Mouse (Mus musculus): ENCODE results near the gene Kcnrg. TPM values are rescaled to one million over a fixed set of nuclear protein-coding genes. Genes with fewer than 3 reads are reported as not detected.
"Not testable (repeated sequence)": the region's sequence is repeated elsewhere in the genome, so short reads cannot be mapped to it uniquely, and the experiment has no call there.

Gene Kcnrg
- polyA plus RNA-seq, 1 experiment: 0.16 TPM

- no peaks in the 10 kb centered on the region for H3K27me3 ChIP-seq (ENCODE audit: control insufficient read depth, insufficient read depth, insufficient read length)
- H3K4me2 ChIP-seq (ENCODE audit: low read depth): peak overlapping the region; percentile 15
- no peak overlapping the region for H3K4me3 ChIP-seq
These were observed 5.9 kb upstream of the Kcnrg start for GRCm38 (mm10) chr14:61601348-61601747.

GRCm38 (mm10) chr14:61603069-61603755, 4.0 kb upstream of the Kcnrg start:
- H3K79me2 ChIP-seq (ENCODE audit: control insufficient read depth, insufficient read depth): no peaks in the 10 kb centered on the region
- peak; percentile 61 to 84 (median 73) for TF ChIP-seq MYOD1 (IDR thresholded peaks at IDR 0.05; ENCODE audit: control insufficient read depth in 1 of 3, insufficient read length in 2 of 3, low read depth in 2 of 3)
- TF ChIP-seq MAX (IDR thresholded peaks at IDR 0.05; ENCODE audit: low read depth): no peak
- TF ChIP-seq USF1 (IDR thresholded peaks at IDR 0.05; ENCODE audit: low read depth): peak; percentile 93
- TF ChIP-seq MYOG (IDR thresholded peaks at IDR 0.05; ENCODE audit: control insufficient read depth in 1 of 3, insufficient read depth in 1 of 3, insufficient read length in 2 of 3, low read depth in 2 of 3): peak in 2 of 3 experiments; percentile 54 to 68
- no peak for TF ChIP-seq E2F4 (IDR thresholded peaks at IDR 0.05; ENCODE audit: insufficient read depth)
- H3K4me3 ChIP-seq: no peak overlapping the region
- H3K27me3 ChIP-seq (ENCODE audit: control insufficient read depth, insufficient read depth, insufficient read length): no peaks in the 10 kb centered on the region
- H3K36me3 ChIP-seq (ENCODE audit: control insufficient read depth, insufficient read depth): no peaks in the 10 kb centered on the region
- peak overlapping the region; percentile 50 for H3K4me2 ChIP-seq (ENCODE audit: low read depth)
- no peak overlapping the region for H3ac ChIP-seq (ENCODE audit: control insufficient read depth, insufficient read length)

More at GRCm38 (mm10) chr14:61601348-61601747, 5.9 kb upstream of the Kcnrg start:
- TF ChIP-seq E2F4 (IDR thresholded peaks at IDR 0.05; ENCODE audit: insufficient read depth): no peak
- TF ChIP-seq SRF (IDR thresholded peaks at IDR 0.05; ENCODE audit: control insufficient read depth, insufficient read length, low read depth): no peak
- no peak for TF ChIP-seq TCF3 (IDR thresholded peaks at IDR 0.05; ENCODE audit: insufficient read length, low read depth)
- TF ChIP-seq MYOG (IDR thresholded peaks at IDR 0.05; ENCODE audit: control insufficient read depth in 1 of 3, insufficient read depth in 1 of 3, insufficient read length in 2 of 3, low read depth in 2 of 3): no peak
- no peak for TF ChIP-seq USF1 (IDR thresholded peaks at IDR 0.05; ENCODE audit: low read depth)
- no peak for TF ChIP-seq TCF12 (IDR thresholded peaks at IDR 0.05; ENCODE audit: insufficient read depth, poor library complexity, severe bottlenecking)
- TF ChIP-seq POLR2A (IDR thresholded peaks at IDR 0.05; ENCODE audit: insufficient read length, low read depth): no peak
- TF ChIP-seq MYOD1 (IDR thresholded peaks at IDR 0.05; ENCODE audit: control insufficient read depth in 1 of 3, insufficient read length in 2 of 3, low read depth in 2 of 3): no peak
- no peak for TF ChIP-seq POLR2AphosphoS2 (IDR thresholded peaks at IDR 0.05; ENCODE audit: insufficient read length, low read depth)
- TF ChIP-seq CEBPB (IDR thresholded peaks at IDR 0.05; ENCODE audit: insufficient read depth, poor library complexity, severe bottlenecking): no peak
- TF ChIP-seq REST (IDR thresholded peaks at IDR 0.05; ENCODE audit: insufficient read depth, insufficient read length): no peak
- no peak for TF ChIP-seq MAX (IDR thresholded peaks at IDR 0.05; ENCODE audit: low read depth)
- H3ac ChIP-seq (ENCODE audit: control insufficient read depth, insufficient read length): no peak overlapping the region
- no peaks in the 10 kb centered on the region for H3K79me2 ChIP-seq (ENCODE audit: control insufficient read depth, insufficient read depth)
- H3K36me3 ChIP-seq (ENCODE audit: control insufficient read depth, insufficient read depth): no peaks in the 10 kb centered on the region

- no peak for TF ChIP-seq MYOG (IDR thresholded peaks at IDR 0.05; ENCODE audit: control insufficient read depth in 1 of 3, insufficient read depth in 1 of 3, insufficient read length in 2 of 3, low read depth in 2 of 3)
- no peak for TF ChIP-seq MYOD1 (IDR thresholded peaks at IDR 0.05; ENCODE audit: control insufficient read depth in 1 of 3, insufficient read length in 2 of 3, low read depth in 2 of 3)
- no peak for TF ChIP-seq POLR2AphosphoS2 (IDR thresholded peaks at IDR 0.05; ENCODE audit: insufficient read length, low read depth)
- no peak for TF ChIP-seq E2F4 (IDR thresholded peaks at IDR 0.05; ENCODE audit: insufficient read depth)
- TF ChIP-seq TCF12 (IDR thresholded peaks at IDR 0.05; ENCODE audit: insufficient read depth, poor library complexity, severe bottlenecking): no peak
- no peak for TF ChIP-seq TCF3 (IDR thresholded peaks at IDR 0.05; ENCODE audit: insufficient read length, low read depth)
- TF ChIP-seq REST (IDR thresholded peaks at IDR 0.05; ENCODE audit: insufficient read depth, insufficient read length): no peak
- TF ChIP-seq MAX (IDR thresholded peaks at IDR 0.05; ENCODE audit: low read depth): no peak
- no peak for TF ChIP-seq SRF (IDR thresholded peaks at IDR 0.05; ENCODE audit: control insufficient read depth, insufficient read length, low read depth)
- no peak for TF ChIP-seq CEBPB (IDR thresholded peaks at IDR 0.05; ENCODE audit: insufficient read depth, poor library complexity, severe bottlenecking)
- TF ChIP-seq USF1 (IDR thresholded peaks at IDR 0.05; ENCODE audit: low read depth): no peak
- TF ChIP-seq POLR2A (IDR thresholded peaks at IDR 0.05; ENCODE audit: insufficient read length, low read depth): no peak
- Histone ChIP-seq H3K4me2 (ENCODE audit: low read depth) (no peak overlapping the region), H3K4me3 (no peak overlapping the region), H3K79me2 (ENCODE audit: control insufficient read depth, insufficient read depth) (no peaks in the 10 kb centered on the region), H3ac (ENCODE audit: control insufficient read depth, insufficient read length) (no peak overlapping the region), H3K36me3 (ENCODE audit: control insufficient read depth, insufficient read depth) (no peaks in the 10 kb centered on the region), H3K27me3 (ENCODE audit: control insufficient read depth, insufficient read depth, insufficient read length) (no peaks in the 10 kb centered on the region)
These were observed 3.2 kb upstream of the Kcnrg start for GRCm38 (mm10) chr14:61604081-61604480.

GRCm38 (mm10) chr14:61606088-61606487, 1.2 kb upstream of the Kcnrg start:
- H3K79me2 ChIP-seq (ENCODE audit: control insufficient read depth, insufficient read depth); H3K4me2 ChIP-seq (ENCODE audit: low read depth); H3K4me3 ChIP-seq; H3ac ChIP-seq (ENCODE audit: control insufficient read depth, insufficient read length); H3K27me3 ChIP-seq (ENCODE audit: control insufficient read depth, insufficient read depth, insufficient read length); H3K36me3 ChIP-seq (ENCODE audit: control insufficient read depth, insufficient read depth): not testable (repeated sequence)

- no peak overlapping the region for H3K4me2 ChIP-seq (ENCODE audit: low read depth)
- no peaks in the 10 kb centered on the region for H3K36me3 ChIP-seq (ENCODE audit: control insufficient read depth, insufficient read depth)
- no peak overlapping the region for H3ac ChIP-seq (ENCODE audit: control insufficient read depth, insufficient read length)
- H3K79me2 ChIP-seq (ENCODE audit: control insufficient read depth, insufficient read depth): no peaks in the 10 kb centered on the region
- H3K4me3 ChIP-seq: no peak overlapping the region
- H3K27me3 ChIP-seq (ENCODE audit: control insufficient read depth, insufficient read depth, insufficient read length): no peaks in the 10 kb centered on the region
- no peak for TF ChIP-seq MYOD1 (IDR thresholded peaks at IDR 0.05; ENCODE audit: control insufficient read depth in 1 of 3, insufficient read length in 2 of 3, low read depth in 2 of 3)
- TF ChIP-seq USF1 (IDR thresholded peaks at IDR 0.05; ENCODE audit: low read depth): no peak
- TF ChIP-seq E2F4 (IDR thresholded peaks at IDR 0.05; ENCODE audit: insufficient read depth): no peak
These were observed 4.5 kb downstream of the Kcnrg start for GRCm38 (mm10) chr14:61611766-61612165.

All from myocyte (in vitro differentiated cells).